Mouse (Mus musculus): Measurements from ENCODE around the gene Slc39a11. TPM values are rescaled to one million over a fixed set of nuclear protein-coding genes. Genes with fewer than 3 reads are reported as not detected.

The Slc39a11 gene
- polyA plus RNA-seq, 1 experiment from 2014 or later = 21.8 TPM

- DNase-seq (no peak), ATAC-seq (ENCODE audit: insufficient read depth) (no peak)
- 88% methylated on average over 8 of the region's 8 CpGs for WGBS
- Histone ChIP-seq H3K27me3 (ENCODE audit: insufficient read depth, low read length) (no peaks in the 10 kb centered on the region), H3K9ac (no peak overlapping the region), H3K4me2 (no peak overlapping the region), H3K36me3 (ENCODE audit: insufficient read depth) (no peaks in the 10 kb centered on the region), H3K4me3 (ENCODE audit: low read depth, low read length) (no peak overlapping the region), H3K4me1 (ENCODE audit: insufficient read depth) (no peaks in the 10 kb centered on the region), H3K27ac (ENCODE audit: low read depth) (no peak overlapping the region), H3K9me3 (ENCODE audit: low read depth, low read length) (no peaks in the 10 kb centered on the region)
- no peak for TF ChIP-seq CTCF (IDR thresholded peaks at IDR 0.05; ENCODE audit: low read depth)
Measured at GRCm38 (mm10) chr11:113562326-113562725, 87.6 kb downstream of the Slc39a11 start.

GRCm38 (mm10) chr11:113560150-113560549 is 89.7 kb downstream of the Slc39a11 start:
- DNase-seq = no peak
- no peaks in the 10 kb centered on the region for H3K4me1 ChIP-seq (ENCODE audit: insufficient read depth)
- 70% methylated on average over 4 of the region's 4 CpGs for WGBS

GRCm38 (mm10) chr11:113558505-113558904 is 91.4 kb downstream of the Slc39a11 start:
- H3K9me3 ChIP-seq (ENCODE audit: low read depth, low read length) = no peaks in the 10 kb centered on the region
- WGBS = 64% methylated on average over 12 of the region's 12 CpGs
- DNase-seq = no peak

More at GRCm38 (mm10) chr11:113560150-113560549, 89.7 kb downstream of the Slc39a11 start:
- Histone ChIP-seq H3K27me3 (ENCODE audit: insufficient read depth, low read length) (no peaks in the 10 kb centered on the region), H3K36me3 (ENCODE audit: insufficient read depth) (no peaks in the 10 kb centered on the region), H3K4me3 (ENCODE audit: low read depth, low read length) (no peak overlapping the region), H3K9ac (no peak overlapping the region), H3K9me3 (ENCODE audit: low read depth, low read length) (no peaks in the 10 kb centered on the region), H3K27ac (ENCODE audit: low read depth) (no peak overlapping the region), H3K4me2 (no peak overlapping the region)
- no peak for TF ChIP-seq CTCF (IDR thresholded peaks at IDR 0.05; ENCODE audit: low read depth)
- ATAC-seq (ENCODE audit: insufficient read depth) = no peak

GRCm38 (mm10) chr11:113556142-113556541 is 93.7 kb downstream of the Slc39a11 start:
- no peaks in the 10 kb centered on the region for H3K36me3 ChIP-seq (ENCODE audit: insufficient read depth)
- no peaks in the 10 kb centered on the region for H3K4me1 ChIP-seq (ENCODE audit: insufficient read depth)
- no peak overlapping the region for H3K4me3 ChIP-seq (ENCODE audit: low read depth, low read length)
- H3K27ac ChIP-seq (ENCODE audit: low read depth) = no peak overlapping the region
- no peak for ATAC-seq (ENCODE audit: insufficient read depth)
- TF ChIP-seq CTCF (IDR thresholded peaks at IDR 0.05; ENCODE audit: low read depth) = no peak
- 79% methylated on average over 12 of the region's 12 CpGs for WGBS
- no peak overlapping the region for H3K9ac ChIP-seq
- no peaks in the 10 kb centered on the region for H3K9me3 ChIP-seq (ENCODE audit: low read depth, low read length)
- no peaks in the 10 kb centered on the region for H3K27me3 ChIP-seq (ENCODE audit: insufficient read depth, low read length)
- H3K4me2 ChIP-seq = no peak overlapping the region
- DNase-seq = no peak

More at GRCm38 (mm10) chr11:113558505-113558904, 91.4 kb downstream of the Slc39a11 start:
- no peak overlapping the region for H3K9ac ChIP-seq
- H3K4me2 ChIP-seq = no peak overlapping the region
- H3K4me3 ChIP-seq (ENCODE audit: low read depth, low read length) = no peak overlapping the region
- ATAC-seq (ENCODE audit: insufficient read depth) = no peak
- H3K4me1 ChIP-seq (ENCODE audit: insufficient read depth) = no peaks in the 10 kb centered on the region
- H3K27me3 ChIP-seq (ENCODE audit: insufficient read depth, low read length) = no peaks in the 10 kb centered on the region
- H3K36me3 ChIP-seq (ENCODE audit: insufficient read depth) = no peaks in the 10 kb centered on the region
- H3K27ac ChIP-seq (ENCODE audit: low read depth) = no peak overlapping the region
- TF ChIP-seq CTCF (IDR thresholded peaks at IDR 0.05; ENCODE audit: low read depth) = no peak

- no peaks in the 10 kb centered on the region for H3K9me3 ChIP-seq (ENCODE audit: low read depth, low read length)
- H3K4me3 ChIP-seq (ENCODE audit: low read depth, low read length) = no peak overlapping the region
- ATAC-seq (ENCODE audit: insufficient read depth) = no peak
- WGBS = 79% methylated on average over 7 of the region's 7 CpGs
- H3K27ac ChIP-seq (ENCODE audit: low read depth) = no peak overlapping the region
- TF ChIP-seq CTCF (IDR thresholded peaks at IDR 0.05; ENCODE audit: low read depth) = no peak
- H3K27me3 ChIP-seq (ENCODE audit: insufficient read depth, low read length) = no peaks in the 10 kb centered on the region
- H3K36me3 ChIP-seq (ENCODE audit: insufficient read depth) = no peaks in the 10 kb centered on the region
- no peak overlapping the region for H3K4me2 ChIP-seq
- DNase-seq = no peak
- H3K4me1 ChIP-seq (ENCODE audit: insufficient read depth) = no peaks in the 10 kb centered on the region
- H3K9ac ChIP-seq = no peak overlapping the region
Measured at GRCm38 (mm10) chr11:113554701-113555360, 95.0 kb downstream of the Slc39a11 start.

GRCm38 (mm10) chr11:113554194-113554593 is 95.7 kb downstream of the Slc39a11 start:
- no peaks in the 10 kb centered on the region for H3K4me1 ChIP-seq (ENCODE audit: insufficient read depth)
- H3K27ac ChIP-seq (ENCODE audit: low read depth) = no peak overlapping the region
- H3K36me3 ChIP-seq (ENCODE audit: insufficient read depth) = no peaks in the 10 kb centered on the region
- TF ChIP-seq CTCF (IDR thresholded peaks at IDR 0.05; ENCODE audit: low read depth) = no peak
- H3K9ac ChIP-seq = no peak overlapping the region
- H3K9me3 ChIP-seq (ENCODE audit: low read depth, low read length) = no peaks in the 10 kb centered on the region
- WGBS = 79% methylated on average over 7 of the region's 7 CpGs
- no peak overlapping the region for H3K4me2 ChIP-seq
- ATAC-seq (ENCODE audit: insufficient read depth) (no peak), DNase-seq (no peak)
- no peak overlapping the region for H3K4me3 ChIP-seq (ENCODE audit: low read depth, low read length)
- no peaks in the 10 kb centered on the region for H3K27me3 ChIP-seq (ENCODE audit: insufficient read depth, low read length)

GRCm38 (mm10) chr11:113553605-113554004 is 96.3 kb downstream of the Slc39a11 start:
- 76% methylated on average over 13 of the region's 13 CpGs for WGBS
- ATAC-seq (ENCODE audit: insufficient read depth) = no peak
- Histone ChIP-seq H3K9ac (no peak overlapping the region), H3K9me3 (ENCODE audit: low read depth, low read length) (no peaks in the 10 kb centered on the region), H3K27ac (ENCODE audit: low read depth) (no peak overlapping the region), H3K27me3 (ENCODE audit: insufficient read depth, low read length) (no peaks in the 10 kb centered on the region), H3K36me3 (ENCODE audit: insufficient read depth) (no peaks in the 10 kb centered on the region), H3K4me2 (no peak overlapping the region), H3K4me3 (ENCODE audit: low read depth, low read length) (no peak overlapping the region), H3K4me1 (ENCODE audit: insufficient read depth) (no peaks in the 10 kb centered on the region)
- TF ChIP-seq CTCF (IDR thresholded peaks at IDR 0.05; ENCODE audit: low read depth) = no peak
- DNase-seq = no peak

Data from lung, embryonic 14.5 days (tissue).